Mouse (Mus musculus) neural tube, embryonic 14.5 days (tissue): ENCODE measurements at regions not wholly inside any gene's neighbourhood (a gene's known extent, or its start where the extent isn't known, plus 50 kb on each side); places are given as distances from the start of the nearest gene placed in this dataset.

Experiments
- ATAC-seq: fragments of 200-750 bp; cut with Nextera tagmentation; 2 replicates; pipeline ENCODE4 v1.8.0; 2017; ENCODE audit warnings: low read depth, mild to moderate bottlenecking, moderate TSS enrichment, moderate library complexity
- H3K27ac ChIP-seq: fragments of 300-500 bp; sonication (generic); 2 replicates; pipeline ENCODE4 v1.5.1; 2014; ENCODE audit warnings: low read depth, mild to moderate bottlenecking, control low read depth, low read length, moderate library complexity, mixed read lengths
- H3K27me3 ChIP-seq: fragments of 300-500 bp; sonication (generic); 2 replicates; pipeline ENCODE4 v1.6.1; 2014; ENCODE audit warnings: low read length; ENCODE audit not compliant: control insufficient read depth, insufficient read depth
- H3K36me3 ChIP-seq: fragments of 300-500 bp; sonication (generic); 2 replicates; pipeline ENCODE4 v1.6.1; 2014; ENCODE audit warnings: low read length, mixed read lengths; ENCODE audit not compliant: control insufficient read depth, insufficient read depth
- H3K4me1 ChIP-seq: fragments of 300-500 bp; sonication (generic); 2 replicates; pipeline ENCODE4 v1.6.1; 2014; ENCODE audit warnings: low read length; ENCODE audit not compliant: control insufficient read depth, insufficient read depth
- H3K4me2 ChIP-seq: fragments of 300-500 bp; sonication (generic); 2 replicates; pipeline ENCODE4 v1.6.1; 2014; ENCODE audit warnings: mild to moderate bottlenecking, low read depth, low read length, control low read depth
- H3K4me3 ChIP-seq: fragments of 300-500 bp; sonication (generic); 2 replicates; pipeline ENCODE4 v1.5.1; 2014; ENCODE audit warnings: low read depth, low read length, control low read depth, mixed read lengths
- H3K9ac ChIP-seq: fragments of 300-500 bp; sonication (generic); replicated peaks from 2 replicates; pipeline ENCODE4 v1.6.1; 2014; ENCODE audit warnings: low read depth, mild to moderate bottlenecking, control low read depth, low read length, mixed read lengths
- H3K9me3 ChIP-seq: fragments of 300-500 bp; sonication (generic); 2 replicates; pipeline ENCODE4 v1.6.1; 2016; ENCODE audit warnings: low read length; ENCODE audit not compliant: control insufficient read depth
- WGBS: fragments of 180-500 bp; shearing (Covaris S2); extraction: QIAGEN DNeasy Blood & Tissue Kit; methylation state at CpG from one replicate; pipeline ENCODE4 v1.1.7; 2014; 5-methylcytosine and 5-hydroxymethylcytosine counted together

- Histone ChIP-seq H3K4me2 (no peak overlapping the region), H3K4me3 (no peak overlapping the region), H3K36me3 (no peaks in the 10 kb centered on the region), H3K9me3 (no peaks in the 10 kb centered on the region), H3K27ac (no peak overlapping the region), H3K4me1 (no peaks in the 10 kb centered on the region), H3K27me3 (no peaks in the 10 kb centered on the region), H3K9ac (no peak overlapping the region)
- 35% methylated on average over 3 of the region's 3 CpGs for WGBS
- ATAC-seq = no peak
These were observed 859.5 kb upstream of the Sel1l start for GRCm38 (mm10) chr12:92708466-92708865.

GRCm38 (mm10) chr12:92703731-92704130 lies 854.8 kb upstream of the Sel1l start:
- no peak overlapping the region for H3K27ac ChIP-seq
- H3K4me2 ChIP-seq = no peak overlapping the region
- H3K36me3 ChIP-seq = no peaks in the 10 kb centered on the region
- ATAC-seq = no peak
- no peaks in the 10 kb centered on the region for H3K27me3 ChIP-seq
- H3K4me3 ChIP-seq = no peak overlapping the region
- no peaks in the 10 kb centered on the region for H3K4me1 ChIP-seq
- no peak overlapping the region for H3K9ac ChIP-seq
- no peaks in the 10 kb centered on the region for H3K9me3 ChIP-seq

GRCm38 (mm10) chr12:92692956-92693355 lies 844.0 kb upstream of the Sel1l start:
- no peaks in the 10 kb centered on the region for H3K36me3 ChIP-seq
- no peak overlapping the region for H3K27ac ChIP-seq
- no peak overlapping the region for H3K4me2 ChIP-seq
- H3K4me3 ChIP-seq = no peak overlapping the region
- ATAC-seq = no peak
- H3K9ac ChIP-seq = no peak overlapping the region
- H3K4me1 ChIP-seq = no peaks in the 10 kb centered on the region
- no peaks in the 10 kb centered on the region for H3K27me3 ChIP-seq
- WGBS = 85% methylated on average over 1 of the region's 1 CpGs
- H3K9me3 ChIP-seq = no peaks in the 10 kb centered on the region

- H3K36me3 ChIP-seq = no peaks in the 10 kb centered on the region
- H3K27me3 ChIP-seq = no peaks in the 10 kb centered on the region
- H3K27ac ChIP-seq = no peak overlapping the region
- H3K9me3 ChIP-seq = no peaks in the 10 kb centered on the region
- no peaks in the 10 kb centered on the region for H3K4me1 ChIP-seq
- no peak overlapping the region for H3K4me3 ChIP-seq
- no peak overlapping the region for H3K9ac ChIP-seq
- 100% methylated on average over 1 of the region's 1 CpGs for WGBS
- no peak for ATAC-seq
- H3K4me2 ChIP-seq = no peak overlapping the region
These were observed 823.4 kb upstream of the Sel1l start for GRCm38 (mm10) chr12:92672396-92672795.

- ATAC-seq = no peak
- no peaks in the 10 kb centered on the region for H3K9me3 ChIP-seq
- H3K4me2 ChIP-seq = no peak overlapping the region
- no peak overlapping the region for H3K27ac ChIP-seq
- no peaks in the 10 kb centered on the region for H3K4me1 ChIP-seq
- H3K9ac ChIP-seq = no peak overlapping the region
- WGBS = 68% methylated on average over 2 of the region's 2 CpGs
- H3K27me3 ChIP-seq = no peaks in the 10 kb centered on the region
- no peaks in the 10 kb centered on the region for H3K36me3 ChIP-seq
- no peak overlapping the region for H3K4me3 ChIP-seq
These were observed 797.7 kb upstream of the Sel1l start for GRCm38 (mm10) chr12:92646634-92647033.

GRCm38 (mm10) chr12:92645006-92645624 lies 796.2 kb upstream of the Sel1l start:
- no peak for ATAC-seq
- H3K9me3 ChIP-seq = no peaks in the 10 kb centered on the region
- no peaks in the 10 kb centered on the region for H3K36me3 ChIP-seq
- H3K4me3 ChIP-seq = no peak overlapping the region
- H3K27ac ChIP-seq = no peak overlapping the region
- no peak overlapping the region for H3K9ac ChIP-seq
- H3K4me2 ChIP-seq = no peak overlapping the region
- 75% methylated on average over 4 of the region's 4 CpGs for WGBS
- no peaks in the 10 kb centered on the region for H3K4me1 ChIP-seq
- no peaks in the 10 kb centered on the region for H3K27me3 ChIP-seq

GRCm38 (mm10) chr12:92619120-92619519 lies 770.2 kb upstream of the Sel1l start:
- no peaks in the 10 kb centered on the region for H3K27me3 ChIP-seq
- H3K4me3 ChIP-seq = no peak overlapping the region
- no peak overlapping the region for H3K9ac ChIP-seq
- no peaks in the 10 kb centered on the region for H3K36me3 ChIP-seq
- ATAC-seq = no peak
- H3K27ac ChIP-seq = no peak overlapping the region
- H3K4me1 ChIP-seq = no peaks in the 10 kb centered on the region
- H3K4me2 ChIP-seq = no peak overlapping the region
- H3K9me3 ChIP-seq = no peaks in the 10 kb centered on the region

- ATAC-seq = no peak
- H3K27ac ChIP-seq = no peak overlapping the region
- H3K36me3 ChIP-seq = no peaks in the 10 kb centered on the region
- no peak overlapping the region for H3K4me3 ChIP-seq
- H3K9ac ChIP-seq = no peak overlapping the region
- H3K27me3 ChIP-seq = no peaks in the 10 kb centered on the region
- 44% methylated on average over 2 of the region's 2 CpGs for WGBS
- H3K9me3 ChIP-seq = no peaks in the 10 kb centered on the region
- H3K4me2 ChIP-seq = no peak overlapping the region
- H3K4me1 ChIP-seq = no peaks in the 10 kb centered on the region
These were observed 769.6 kb upstream of the Sel1l start for GRCm38 (mm10) chr12:92618519-92618918.

GRCm38 (mm10) chr12:92601673-92602072 lies 752.7 kb upstream of the Sel1l start:
- H3K4me2 ChIP-seq = no peak overlapping the region
- H3K9me3 ChIP-seq = no peaks in the 10 kb centered on the region
- no peaks in the 10 kb centered on the region for H3K27me3 ChIP-seq
- no peak overlapping the region for H3K27ac ChIP-seq
- H3K9ac ChIP-seq = no peak overlapping the region
- H3K36me3 ChIP-seq = no peaks in the 10 kb centered on the region
- H3K4me1 ChIP-seq = no peaks in the 10 kb centered on the region
- H3K4me3 ChIP-seq = no peak overlapping the region
- ATAC-seq = no peak
- 83% methylated on average over 1 of the region's 1 CpGs for WGBS
